Mouse (Mus musculus) urinary bladder, postnatal 14 days (tissue): ENCODE data around the gene Polg2.
"Not testable (repeated sequence)": the region's sequence is repeated elsewhere in the genome, so short reads cannot be mapped to it uniquely, and the experiment has no call there.

Experiments used
- DNase-seq: peaks from one replicate; pipeline ENCODE4 v3.0.0; 2021; ENCODE audit warnings: low spot score

Gene Polg2

GRCm38 (mm10) chr11:106788775-106789459, 9.6 kb upstream of the Polg2 start, which contains the start of the genes Ddx5 and Cep95:
Gene Ddx5 (minus strand): TSS chr11:106789185.
Gene Cep95 (plus strand): TSS chr11:106789252.
- DNase-seq: peak; percentile 98

- peak; percentile 99 for DNase-seq
Observed at GRCm38 (mm10) chr11:106788026-106788774, 8.9 kb upstream of the Polg2 start.

- DNase-seq: peak; percentile 93
Observed at GRCm38 (mm10) chr11:106787131-106788025, 8.0 kb upstream of the Polg2 start.

- DNase-seq: no peak
Observed at GRCm38 (mm10) chr11:106785043-106785442, 5.7 kb upstream of the Polg2 start.

- DNase-seq: no peak
Observed at GRCm38 (mm10) chr11:106784476-106784875, 5.1 kb upstream of the Polg2 start.

- DNase-seq: no peak
Observed at GRCm38 (mm10) chr11:106782841-106783764, 3.8 kb upstream of the Polg2 start.

GRCm38 (mm10) chr11:106782271-106782670, 2.9 kb upstream of the Polg2 start:
- not testable (repeated sequence) for DNase-seq

- no peak for DNase-seq
Observed at GRCm38 (mm10) chr11:106780590-106781220, 1.4 kb upstream of the Polg2 start.

- no peak for DNase-seq
Observed at GRCm38 (mm10) chr11:106780089-106780425, 720 bp upstream of the Polg2 start.

- no peak for DNase-seq
Observed at GRCm38 (mm10) chr11:106778589-106779387, 549 bp downstream of the Polg2 start.

GRCm38 (mm10) chr11:106778132-106778531, 1.2 kb downstream of the Polg2 start:
- DNase-seq: no peak

- no peak for DNase-seq
Observed at GRCm38 (mm10) chr11:106777395-106777794, 1.9 kb downstream of the Polg2 start.

- no peak for DNase-seq
Observed at GRCm38 (mm10) chr11:106776960-106777359, 2.4 kb downstream of the Polg2 start.

- no peak for DNase-seq
Observed at GRCm38 (mm10) chr11:106773061-106773460, 6.3 kb downstream of the Polg2 start.

- DNase-seq: no peak
Observed at GRCm38 (mm10) chr11:106770195-106770974, 9.0 kb downstream of the Polg2 start.

- no peak for DNase-seq
Observed at GRCm38 (mm10) chr11:106767516-106767915, 11.8 kb downstream of the Polg2 start.

GRCm38 (mm10) chr11:106766611-106767162, 12.7 kb downstream of the Polg2 start:
- no peak for DNase-seq

- DNase-seq: no peak
Observed at GRCm38 (mm10) chr11:106762800-106763185, 16.5 kb downstream of the Polg2 start.
